Mouse (Mus musculus) retina, postnatal 1 day (tissue): Measurements from ENCODE around the gene Dusp5.
A peak's percentile ranks its signal among the peaks of the same experiment; 100 is the strongest.

Experiments
- DNase-seq: peaks from one replicate; pipeline ENCODE4 v3.0.0-alpha.2; 2012

Gene Dusp5

GRCm38 (mm10) chr19:53519549-53519948 is 9.4 kb upstream of the Dusp5 start:
- DNase-seq, result no peak

DNA sequence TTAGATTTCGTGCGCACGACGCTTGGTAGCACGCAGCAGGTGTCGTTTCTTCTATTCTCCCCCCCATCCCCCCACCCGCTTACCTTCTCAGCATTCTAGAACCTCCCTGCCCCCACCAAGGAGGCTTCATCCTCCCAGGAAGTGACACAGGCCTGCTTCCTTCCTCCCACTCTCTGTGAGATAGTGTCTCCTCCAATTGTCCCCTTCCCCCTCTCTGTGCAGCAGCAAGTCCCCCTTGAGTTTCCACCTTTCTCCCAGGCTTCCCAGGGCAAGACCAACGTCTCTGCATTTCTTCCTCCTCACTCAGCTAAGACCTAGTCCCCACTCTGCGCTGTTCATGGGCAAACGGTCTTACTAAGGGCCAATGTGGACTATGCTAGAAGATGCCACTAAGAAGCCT is 8.9 kb upstream of the Dusp5 start:
- DNase-seq, result no peak

GRCm38 (mm10) chr19:53521137-53521795 is 7.6 kb upstream of the Dusp5 start:
- peak; percentile 15 for DNase-seq

DNA sequence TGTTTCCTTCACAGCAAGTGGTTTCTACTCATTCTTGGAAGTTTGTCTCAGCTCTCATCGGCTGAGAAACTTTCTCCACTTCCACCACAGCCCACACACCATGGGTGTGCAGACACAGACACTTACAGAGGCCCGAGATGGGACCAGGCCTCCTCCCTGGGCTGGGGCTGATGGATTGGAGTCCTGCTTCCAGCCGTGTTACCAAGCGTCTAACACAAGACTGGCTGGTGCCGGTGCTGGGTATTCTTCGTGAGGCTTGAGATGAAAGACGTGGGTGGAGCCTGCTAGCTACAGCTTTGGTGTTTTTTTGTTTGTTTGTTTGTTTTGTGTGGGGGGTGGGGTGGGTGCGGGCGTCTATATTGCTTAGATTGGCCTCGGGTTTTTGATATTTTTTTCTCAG is 1.4 kb upstream of the Dusp5 start:
- DNase-seq, result peak; percentile 11

- DNase-seq, result peak; percentile 82
These were observed 733 bp upstream of the Dusp5 start for GRCm38 (mm10) chr19:53528131-53528621.

DNA sequence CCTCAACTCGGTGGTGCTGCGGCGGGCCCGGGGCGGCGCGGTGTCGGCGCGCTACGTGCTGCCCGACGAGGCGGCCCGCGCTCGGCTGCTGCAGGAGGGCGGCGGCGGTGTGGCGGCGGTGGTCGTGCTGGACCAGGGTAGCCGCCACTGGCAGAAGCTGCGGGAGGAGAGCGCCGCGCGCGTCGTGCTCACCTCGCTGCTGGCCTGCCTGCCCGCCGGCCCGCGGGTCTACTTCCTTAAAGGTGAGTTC is 471 bp downstream of the Dusp5 start:
- no peak for DNase-seq

DNA sequence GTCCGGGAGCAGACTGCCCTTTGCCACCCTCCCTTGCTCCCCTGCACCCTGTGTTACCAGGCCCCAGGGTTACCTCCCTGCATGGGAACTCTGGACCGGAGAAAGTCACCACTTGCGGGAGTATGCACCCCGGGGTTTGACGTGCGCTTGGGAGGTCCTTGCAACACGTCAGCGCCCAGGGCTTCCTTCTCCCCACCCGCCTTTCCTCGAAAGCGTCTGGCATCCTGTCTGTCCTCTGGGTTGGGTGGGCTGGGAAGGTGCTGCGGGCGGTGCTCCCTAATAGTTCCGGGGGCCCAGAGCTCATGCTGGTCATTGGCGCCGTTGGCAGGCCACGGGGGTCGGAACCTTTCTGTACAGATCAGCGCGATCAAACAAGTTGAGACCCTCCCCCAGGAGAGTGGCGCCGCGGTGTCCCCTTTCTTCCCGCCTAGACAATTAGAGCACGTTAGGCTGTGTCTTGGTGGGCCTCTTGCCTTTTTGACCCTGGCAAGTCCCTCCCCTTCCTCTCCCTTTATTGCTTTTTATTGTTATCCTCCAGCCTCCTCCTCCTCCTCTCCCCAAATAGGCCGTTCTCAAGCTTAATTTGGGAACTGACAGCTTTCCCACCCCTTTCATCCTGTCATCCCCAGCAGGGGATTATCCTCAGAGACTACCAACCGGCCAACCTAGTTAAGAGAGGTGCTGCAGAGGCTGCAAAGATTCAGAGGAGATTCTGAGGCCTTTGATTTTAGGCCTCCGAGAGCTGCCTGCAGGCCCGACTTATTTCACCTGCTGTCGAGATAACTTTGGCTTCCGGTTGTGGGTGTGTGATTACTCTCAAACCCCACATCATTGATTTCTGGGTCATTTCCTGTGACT is 1.0 kb downstream of the Dusp5 start:
- DNase-seq, result peak; percentile 60

- peak; percentile 19 for DNase-seq
These were observed 2.5 kb downstream of the Dusp5 start for GRCm38 (mm10) chr19:53531416-53531815.

GRCm38 (mm10) chr19:53532021-53532420 is 3.1 kb downstream of the Dusp5 start:
- peak; percentile 23 for DNase-seq

GRCm38 (mm10) chr19:53532676-53533075 is 3.8 kb downstream of the Dusp5 start:
- no peak for DNase-seq

GRCm38 (mm10) chr19:53533236-53533635 is 4.3 kb downstream of the Dusp5 start:
- no peak for DNase-seq

DNA sequence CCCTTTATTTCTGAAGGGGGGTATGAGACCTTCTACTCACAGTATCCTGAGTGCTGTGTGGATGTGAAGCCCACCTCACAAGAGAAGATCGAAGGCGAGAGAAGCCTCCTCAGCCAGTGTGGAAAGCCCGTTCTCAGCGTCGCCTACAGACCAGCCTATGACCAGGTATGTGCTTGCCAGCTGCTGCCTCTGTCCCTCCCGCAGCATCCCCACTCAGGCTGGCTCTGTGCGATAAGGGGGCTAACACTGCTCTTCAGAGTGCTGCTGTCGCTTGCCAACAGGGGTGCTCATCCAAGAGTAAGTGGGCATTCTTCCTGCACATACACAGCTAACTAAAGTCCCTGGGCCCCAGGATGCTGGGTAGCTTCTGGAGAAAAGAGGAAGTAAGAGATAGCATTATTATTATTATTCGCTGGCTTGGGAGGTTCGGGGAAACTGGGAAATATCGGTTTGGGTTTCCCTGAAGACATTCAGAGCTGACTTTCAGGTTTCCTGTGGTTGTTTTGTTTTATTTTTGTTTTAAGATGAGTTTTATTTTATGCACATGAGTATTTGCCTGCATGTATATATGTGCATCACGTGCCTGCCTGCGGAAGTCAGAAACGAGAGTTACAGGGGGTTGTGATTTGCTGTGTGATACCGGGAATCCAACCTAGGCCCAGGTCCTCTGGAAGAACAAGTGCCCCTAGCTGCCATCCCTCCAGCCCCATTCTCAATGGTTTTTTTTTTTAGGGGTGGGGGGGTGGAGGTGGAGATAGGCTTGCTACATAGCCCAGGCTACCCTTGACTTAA is 5.1 kb downstream of the Dusp5 start:
- no peak for DNase-seq

GRCm38 (mm10) chr19:53534757-53535410 is 6.0 kb downstream of the Dusp5 start:
- DNase-seq, result peak; percentile 61

DNA sequence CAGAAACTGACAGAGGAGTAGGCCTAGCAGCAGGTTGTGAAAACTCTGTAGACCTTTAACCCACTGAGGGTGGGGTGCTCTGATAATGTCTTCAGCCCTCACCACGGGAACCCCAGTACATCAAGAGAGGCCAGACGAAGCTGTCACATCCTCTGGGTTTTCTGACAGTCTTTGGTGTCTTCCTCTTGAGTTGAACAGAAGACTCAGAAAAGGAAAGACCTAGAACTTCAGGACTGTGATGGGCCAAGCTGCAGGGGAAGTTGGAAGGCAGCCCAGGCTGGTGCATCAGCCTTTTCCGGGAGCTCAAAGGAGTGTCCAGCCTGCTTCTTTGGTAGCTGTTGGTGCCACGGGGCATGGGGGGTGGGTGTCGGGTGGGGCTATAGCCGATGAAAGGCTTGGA is 6.5 kb downstream of the Dusp5 start:
- DNase-seq, result no peak

DNA sequence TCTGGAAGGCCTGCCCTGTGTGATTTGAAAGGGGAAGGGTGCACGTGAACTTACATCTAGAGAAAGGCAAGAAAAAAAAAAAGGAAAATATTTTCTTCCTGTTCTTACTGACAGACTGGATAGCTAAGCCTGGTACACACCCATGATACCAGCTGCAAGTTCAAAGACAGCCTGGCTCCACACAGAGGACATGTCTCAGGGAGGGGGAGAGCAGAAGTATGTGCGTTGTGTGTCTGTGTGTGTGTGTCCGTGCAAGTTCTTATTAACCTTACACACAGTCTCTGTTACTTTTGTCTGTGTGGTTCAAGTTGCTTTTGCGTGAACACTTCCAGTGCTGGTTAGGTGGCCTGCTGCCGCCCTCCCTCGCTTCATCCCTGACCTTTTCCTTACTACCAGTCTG is 7.3 kb downstream of the Dusp5 start:
- DNase-seq, result no peak

- DNase-seq, result no peak
These were observed 8.1 kb downstream of the Dusp5 start for GRCm38 (mm10) chr19:53536731-53537666.

- no peak for DNase-seq
These were observed 9.1 kb downstream of the Dusp5 start for GRCm38 (mm10) chr19:53538024-53538423.

DNA sequence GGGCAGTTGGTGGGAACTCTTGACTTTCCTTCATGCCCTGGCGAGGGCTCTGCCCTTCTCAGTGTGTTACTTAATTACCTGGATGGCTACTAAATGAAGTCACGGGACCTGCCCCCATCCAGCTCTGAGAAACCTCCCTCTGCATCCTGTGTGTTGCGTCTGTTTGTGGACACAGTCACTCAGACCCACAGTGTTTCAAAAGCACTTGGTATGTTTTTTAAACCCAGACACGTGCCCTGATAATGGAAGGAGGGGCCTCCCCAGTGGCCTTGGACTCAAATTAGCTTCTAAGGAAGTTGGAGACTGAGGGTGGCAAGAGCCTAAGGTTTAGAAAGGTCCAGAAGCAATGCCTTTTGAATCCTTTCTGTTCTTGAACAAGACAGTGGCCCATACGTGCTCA is 9.9 kb downstream of the Dusp5 start:
- DNase-seq, result no peak

GRCm38 (mm10) chr19:53539296-53539695 is 10.4 kb downstream of the Dusp5 start:
- no peak for DNase-seq

DNA sequence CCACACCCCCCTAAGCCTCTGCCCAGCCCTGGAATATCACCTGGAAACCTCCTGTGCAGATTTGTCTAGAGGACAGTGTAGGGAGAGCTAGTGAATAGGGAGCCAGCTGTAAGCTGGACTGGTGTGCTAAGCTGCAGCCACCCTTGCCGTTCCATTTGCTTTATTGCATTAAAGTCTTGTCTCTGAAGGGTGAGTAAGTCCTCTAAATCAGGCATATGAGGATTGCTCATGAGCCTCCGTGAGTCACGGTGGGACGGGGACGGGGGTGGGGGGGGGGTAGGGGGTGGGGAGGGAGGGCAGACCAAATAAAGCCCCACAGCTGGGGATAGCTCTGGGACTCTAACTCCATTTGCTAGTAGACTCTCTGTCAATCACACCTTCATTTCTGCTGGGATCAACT is 14.7 kb downstream of the Dusp5 start:
- peak; percentile 18 for DNase-seq

- DNase-seq, result no peak
These were observed 16.1 kb downstream of the Dusp5 start for GRCm38 (mm10) chr19:53544923-53545561.
